Mouse (Mus musculus): ENCODE data around the gene B4galt1.

The B4galt1 gene

DNA sequence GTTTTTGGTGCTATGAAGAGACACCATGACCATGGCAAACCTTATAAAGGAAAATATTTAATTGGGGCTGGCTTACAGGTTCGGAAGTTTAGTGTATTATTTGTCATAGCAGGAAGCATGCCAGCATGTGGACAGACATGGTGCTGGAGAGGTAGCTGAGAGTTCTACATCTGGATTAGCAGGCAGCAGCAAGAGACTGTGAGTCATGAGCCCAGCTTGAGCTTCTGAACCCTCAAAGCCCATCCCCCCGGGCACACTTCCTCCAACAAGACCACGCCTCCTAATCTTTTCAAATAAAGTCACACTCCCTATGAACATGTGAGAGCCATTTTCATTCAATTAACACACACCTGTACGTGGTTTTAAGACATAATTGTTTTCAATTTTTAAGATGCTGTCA lies 77.4 kb downstream of the B4galt1 start:
- DNase-seq (ENCODE audit: low read depth), result peak; percentile 79

DNA sequence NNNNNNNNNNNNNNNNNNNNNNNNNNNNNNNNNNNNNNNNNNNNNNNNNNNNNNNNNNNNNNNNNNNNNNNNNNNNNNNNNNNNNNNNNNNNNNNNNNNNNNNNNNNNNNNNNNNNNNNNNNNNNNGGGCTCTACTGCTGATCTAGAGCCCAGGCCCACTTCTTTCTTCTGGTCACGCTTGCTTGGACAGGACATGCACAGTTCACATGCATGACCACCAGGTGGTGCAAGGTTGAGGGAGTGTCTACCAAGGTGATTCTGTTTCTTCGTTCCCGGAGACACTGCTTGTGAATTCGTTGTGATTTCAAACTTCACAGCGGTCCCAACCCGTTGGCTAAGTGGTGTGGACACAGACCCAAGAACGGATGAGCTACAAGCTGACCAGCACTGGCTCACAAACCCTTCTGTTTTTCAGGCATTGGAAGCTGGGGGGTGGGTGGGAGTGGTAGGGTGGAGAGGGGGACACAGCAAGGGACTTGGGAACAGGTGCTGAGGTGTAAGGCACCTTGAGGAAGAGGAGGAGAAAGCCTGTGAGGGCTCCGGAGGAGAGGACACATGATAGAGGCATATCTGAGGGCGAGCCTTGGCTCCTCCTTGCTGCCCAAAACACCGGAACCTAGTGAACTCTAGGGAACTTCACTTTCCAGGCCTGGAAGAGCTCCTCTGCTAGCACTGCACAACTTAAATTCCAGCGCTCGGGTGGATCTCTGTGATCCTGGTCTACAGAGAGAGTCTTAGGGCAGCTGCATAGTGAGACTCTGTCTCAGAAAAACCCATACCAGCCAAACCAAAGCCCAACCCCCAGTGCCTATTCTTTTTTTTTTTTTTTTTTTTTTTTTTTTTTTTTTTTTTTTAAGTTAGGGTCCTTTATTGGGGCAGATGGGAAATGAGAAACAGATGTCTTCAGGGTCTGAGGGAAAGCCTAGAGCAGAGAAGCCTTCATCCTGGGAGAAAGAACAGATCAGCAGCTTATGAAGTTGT lies 79.2 kb downstream of the B4galt1 start:
- DNase-seq (ENCODE audit: low read depth), result peak; percentile 92

DNA sequence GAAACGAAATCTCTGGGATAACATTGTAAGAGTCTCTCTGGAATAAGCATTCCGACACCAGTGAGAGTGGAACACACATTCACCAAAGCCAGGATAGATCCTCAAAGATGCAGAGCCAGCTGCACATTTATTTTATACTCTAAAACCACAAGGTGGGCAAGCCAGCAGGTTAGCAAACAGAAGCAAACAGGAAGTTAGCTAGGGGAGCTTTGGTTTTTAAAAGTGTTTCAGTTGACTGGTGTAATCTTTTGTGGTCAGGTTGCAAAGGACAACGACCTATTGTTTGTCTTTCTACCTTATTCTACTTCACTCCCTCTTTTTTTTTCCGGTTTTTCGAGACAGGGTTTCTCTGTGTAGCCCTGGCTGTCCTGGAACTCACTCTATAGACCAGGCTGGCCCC lies 93.9 kb downstream of the B4galt1 start:
- peak; percentile 32 for DNase-seq (ENCODE audit: low read depth)

DNA sequence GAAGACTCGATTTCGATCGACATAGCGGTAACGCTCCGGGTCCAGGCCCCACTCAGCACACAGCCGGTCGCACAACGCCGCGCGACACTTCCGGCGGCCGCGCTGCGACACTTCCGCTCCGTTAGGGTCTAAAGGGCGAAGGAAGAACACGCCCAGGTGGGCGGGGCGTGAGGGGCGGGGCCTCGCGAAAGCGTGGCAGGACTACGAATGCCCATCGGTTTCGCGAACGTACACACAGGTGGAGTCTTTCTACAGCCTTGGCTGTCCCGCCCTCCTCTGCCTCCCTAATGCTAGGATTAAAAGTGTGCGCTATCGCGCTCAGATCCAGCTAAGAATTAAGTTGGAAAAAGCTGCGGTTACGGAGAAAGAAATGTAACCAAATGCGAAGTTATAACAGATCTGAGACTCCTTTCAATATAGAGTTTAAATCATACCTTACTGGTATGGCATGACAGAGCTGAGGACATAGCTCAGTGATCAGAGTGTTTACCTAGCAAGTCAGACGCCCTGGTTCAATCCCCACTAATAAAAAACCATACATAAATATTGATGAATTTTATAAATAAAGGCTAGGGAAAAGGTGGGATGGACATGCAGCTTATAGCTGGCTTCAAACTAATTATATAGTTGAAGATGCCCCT lies 95.9 kb downstream of the B4galt1 start, which contains the start of gene Smu1:
TSS of gene Smu1 (minus strand) at position 144 of the 641 bp plus-strand sequence.
- peak; percentile 99 for DNase-seq (ENCODE audit: low read depth)

DNA sequence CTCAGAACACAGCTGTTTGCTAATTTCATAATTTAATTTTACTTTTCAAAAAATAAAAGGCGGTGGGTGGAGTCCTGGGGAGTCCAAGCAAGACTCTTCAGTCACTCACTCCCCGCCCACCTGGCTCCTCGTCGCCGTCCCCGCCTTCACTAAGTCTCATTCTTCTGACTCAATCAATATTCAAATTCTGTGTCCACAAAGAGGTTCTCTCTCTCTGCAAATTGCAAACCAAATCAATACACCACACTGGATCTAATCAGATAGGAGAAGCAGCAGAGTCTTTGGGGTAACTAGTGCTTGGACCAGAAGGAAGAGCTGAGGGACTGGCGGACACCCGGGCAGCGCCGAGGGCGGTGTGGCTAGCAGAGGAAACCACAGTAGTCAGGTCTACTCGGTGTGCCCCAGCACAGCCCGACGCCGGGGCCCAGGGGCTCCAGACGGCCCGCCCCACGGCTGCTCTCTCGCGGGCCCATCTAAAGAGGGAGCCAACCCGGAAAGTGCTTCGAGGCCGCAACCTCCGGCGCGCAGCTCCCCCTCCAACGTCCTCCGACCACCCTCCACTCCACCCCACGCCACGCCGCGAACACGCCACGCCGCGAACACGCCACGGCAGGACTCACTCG lies 96.5 kb downstream of the B4galt1 start:
- peak; percentile 80 for DNase-seq (ENCODE audit: low read depth)
